Comparison of ENCODE assay signal across 9 mouse cellular contexts in the genomic region with DNA sequence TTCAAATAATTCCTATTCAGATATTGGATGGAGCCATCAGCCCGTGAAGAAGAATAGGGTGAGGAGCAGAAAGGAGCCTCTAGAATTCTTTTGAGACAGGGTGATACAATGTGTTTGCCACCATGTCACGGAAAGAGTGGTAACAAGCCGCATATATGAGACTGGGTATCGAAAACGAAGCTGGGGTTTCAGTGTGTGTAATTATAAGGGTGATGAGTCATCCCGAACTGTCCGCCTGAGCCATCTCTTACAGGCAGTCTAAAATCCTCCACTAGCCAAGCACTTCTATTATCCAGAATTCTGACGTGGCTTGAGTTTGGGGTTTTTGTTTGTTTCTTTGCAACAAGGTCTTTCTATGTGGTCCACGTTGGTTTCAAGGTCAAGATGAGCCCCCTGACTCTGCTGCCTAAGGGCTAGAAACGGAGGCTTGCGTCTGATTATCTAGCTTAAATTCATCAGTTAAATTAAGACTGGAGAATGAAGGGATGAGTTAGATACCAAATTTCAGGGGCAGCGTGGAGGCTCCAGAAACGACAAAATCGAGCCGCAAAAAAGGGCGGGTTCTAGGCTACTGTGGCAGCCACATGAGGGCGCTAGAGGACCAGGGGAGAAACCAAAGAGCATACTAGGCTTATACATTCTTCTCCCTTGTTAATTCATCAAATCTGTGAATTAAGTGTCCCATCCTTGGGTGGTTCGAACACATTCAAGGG. TPM values are rescaled to one million over a fixed set of nuclear protein-coding genes. Genes with fewer than 3 reads are reported as not detected.
DNase-seq lines count a peak whose midpoint lies in the region; TF ChIP-seq lines count a peak whose summit lies in the region.
"Had no signal": no experiment of that assay in that cellular context is flagged by ENCODE, and none has a peak within 500 bp of the region (broad histone marks: within the 10 kb centered on the region; RNA-seq: fewer than 3 reads in every experiment).

No protein-coding gene starts in this region.

- peak; percentile 20 to 57 for DNase-seq in cerebellum, postnatal 14 days
- no peak for DNase-seq in cerebellum, postnatal 4 days (ENCODE audit: low spot score in 2 of 2)
- DNase-seq in layer of hippocampus, adult 2 months (ENCODE audit: low spot score in 2 of 2): peak in 1 of 2 experiments; percentile 58
- DNase-seq in layer of hippocampus, adult 9-10 months (ENCODE audit: low spot score): no peak
- peak; percentile 63 for DNase-seq in NIH3T3 (ENCODE audit: low read depth)
- DNase-seq in layer of hippocampus, postnatal 36 days: peak; percentile 17 to 23
- peak; percentile 11 to 66 for DNase-seq in spleen, adult 18-20 months
- DNase-seq in Muller cell, postnatal 12 days (ENCODE audit: inconsistent ontology term): no peak

- no peak overlapping the region for H3K4me3 ChIP-seq in layer of hippocampus, adult 2 months
- H3K4me3 ChIP-seq: heart, embryonic 15.5 days had no signal

- TF ChIP-seq CTCF in layer of hippocampus, adult 2 months (conservative IDR thresholded peaks at IDR 0.05): peak; percentile 85

- no peak overlapping the region for H3K27ac ChIP-seq in layer of hippocampus, adult 2 months
- H3K27ac ChIP-seq: heart, embryonic 15.5 days had no signal

RNA-seq across cellular contexts. Expression of gene Scaf11, which starts 59.9 kb away (rescaled TPM):
- 10 to 100 TPM; 55.8 to 57.8 TPM for total RNA-seq in layer of hippocampus, adult 2 months (2021)
- 10 to 100 TPM; 52.5 to 53.6 TPM for total RNA-seq in layer of hippocampus, postnatal 36 days (2021)

Comparison
In these comparisons a context has a peak if more than half of its experiments do, and no peak if none do; other contexts are left out.
1. DNase-seq: peak in cerebellum, postnatal 14 days (2 of 2), NIH3T3 (single experiment), layer of hippocampus, postnatal 36 days (2 of 2) and spleen, adult 18-20 months (2 of 2); none in cerebellum, postnatal 4 days (0 of 2), layer of hippocampus, adult 9-10 months (single experiment) and Muller cell, postnatal 12 days (single experiment).